Mouse (Mus musculus) ES-Bruce4 (cell line): ENCODE measurements around the gene Ost4. TPM values are rescaled to one million over a fixed set of nuclear protein-coding genes. Genes with fewer than 3 reads are reported as not detected.

ENCODE experiments used
- H3K27ac ChIP-seq: 2 replicates; pipeline ENCODE4 v1.5.1; 2012; ENCODE audit warnings: low read length, inconsistent platforms; ENCODE audit not compliant: insufficient read depth
- H3K27me3 ChIP-seq: 2 replicates; pipeline ENCODE4 v1.6.1; 2012; ENCODE audit warnings: mild to moderate bottlenecking, low read length, inconsistent platforms; ENCODE audit not compliant: control insufficient read depth, poor library complexity, insufficient read depth, severe bottlenecking
- H3K36me3 ChIP-seq: 2 replicates; pipeline ENCODE4 v1.6.1; 2012; ENCODE audit warnings: inconsistent platforms, mild to moderate bottlenecking, low read length, moderate library complexity; ENCODE audit not compliant: control insufficient read depth, poor library complexity, insufficient read depth, severe bottlenecking
- H3K4me1 ChIP-seq: one replicate; pipeline ENCODE4 v1.8.1; 2011; ENCODE audit warnings: low read length; ENCODE audit not compliant: control insufficient read depth, insufficient read depth
- H3K4me3 ChIP-seq: 2 replicates; pipeline ENCODE4 v1.5.1; 2011; ENCODE audit warnings: low read depth, mild to moderate bottlenecking, low read length
- H3K9ac ChIP-seq: 2 replicates; pipeline ENCODE4 v1.6.1; 2012; ENCODE audit warnings: low read depth, mild to moderate bottlenecking, inconsistent platforms; ENCODE audit not compliant: poor library complexity, severe bottlenecking
- H3K9me3 ChIP-seq: replicated peaks from 2 replicates; pipeline ENCODE4 v1.6.1; 2012; ENCODE audit warnings: mild to moderate bottlenecking, low read length, inconsistent platforms; ENCODE audit not compliant: control insufficient read depth, poor library complexity, insufficient read depth, severe bottlenecking
- CTCF ChIP-seq: IDR thresholded peaks from one replicate; pipeline ENCODE4 v1.8.1; 2011; ENCODE audit warnings: low read depth, low read length
- EP300 ChIP-seq: IDR thresholded peaks from 2 replicates; pipeline ENCODE4 v1.6.1; 2011; ENCODE audit warnings: low read depth, low read length; ENCODE audit not compliant: insufficient read depth
- POLR2A ChIP-seq: IDR thresholded peaks from one replicate; pipeline ENCODE4 v1.8.1; 2011; ENCODE audit warnings: low read length; ENCODE audit not compliant: insufficient read depth
- polyA plus RNA-seq: library from polyadenylated mRNA; stranded (reverse); fragments of >200 nt; gene quantifications from 2 replicates; pipeline ENCODE4 v1.2.4, GENCODE M21; 2011; ENCODE audit warnings: low read depth; ENCODE audit not compliant: missing spikeins, insufficient read depth, insufficient read length

The Ost4 gene
- polyA plus RNA-seq, 1 experiment, result 216 TPM

DNA sequence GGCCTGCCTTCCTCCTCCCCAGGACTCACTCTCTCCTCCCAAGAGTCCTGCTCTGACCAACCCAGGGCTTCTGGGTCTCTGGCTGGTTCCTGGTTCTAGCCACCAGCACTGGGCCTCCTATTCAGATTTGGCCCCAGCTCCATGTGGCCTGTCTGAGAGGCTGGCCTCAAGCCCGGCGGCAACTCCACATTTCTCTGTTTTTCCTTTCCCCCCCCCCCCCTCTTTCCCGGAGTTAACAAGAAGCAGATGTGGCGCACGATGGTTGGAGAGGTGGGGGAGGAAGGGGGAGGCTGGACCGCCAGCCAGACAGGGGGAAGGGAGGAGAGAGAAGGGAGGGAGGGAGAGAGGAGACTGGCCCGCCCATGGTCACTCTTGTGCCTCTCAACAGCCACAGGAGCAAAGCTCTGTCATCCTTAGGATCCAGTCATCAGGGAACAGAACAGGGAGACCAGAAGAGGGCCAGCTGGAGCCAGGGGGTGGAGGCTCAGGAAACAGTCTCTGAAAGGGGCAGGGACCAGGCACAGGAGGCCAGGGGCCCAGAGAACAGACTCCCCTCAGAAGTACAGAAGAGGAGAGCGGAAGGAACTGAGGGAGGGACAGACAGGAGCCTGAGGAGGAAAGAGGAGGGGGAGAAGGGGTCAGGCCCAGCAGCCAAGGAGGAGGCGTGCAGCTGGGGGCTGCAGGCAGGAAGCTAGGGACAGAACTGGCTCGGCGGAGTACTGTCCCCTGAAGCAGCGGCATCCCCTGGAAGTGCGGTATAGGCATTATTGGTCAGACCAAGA, 5.7 kb upstream of the Ost4 start, which contains the start of gene Emilin1:
Gene Emilin1, plus strand, starts transcription at position 343 of the 782 bp plus-strand sequence.
- no peak for TF ChIP-seq EP300
- no peak for TF ChIP-seq CTCF
- no peak for TF ChIP-seq POLR2A
- Histone ChIP-seq H3K4me1 (no peaks in the 10 kb centered on the region), H3K4me3 (peak within 1 kb of the TSS; percentile 14), H3K9me3 (no peaks in the 10 kb centered on the region), H3K27ac (no peak within 1 kb of the TSS), H3K9ac (peak within 1 kb of the TSS; percentile 30; the same call in 1 of the 2 replicates), H3K27me3 (no peaks in the 10 kb centered on the region), H3K36me3 (no peaks in the 10 kb centered on the region)

DNA sequence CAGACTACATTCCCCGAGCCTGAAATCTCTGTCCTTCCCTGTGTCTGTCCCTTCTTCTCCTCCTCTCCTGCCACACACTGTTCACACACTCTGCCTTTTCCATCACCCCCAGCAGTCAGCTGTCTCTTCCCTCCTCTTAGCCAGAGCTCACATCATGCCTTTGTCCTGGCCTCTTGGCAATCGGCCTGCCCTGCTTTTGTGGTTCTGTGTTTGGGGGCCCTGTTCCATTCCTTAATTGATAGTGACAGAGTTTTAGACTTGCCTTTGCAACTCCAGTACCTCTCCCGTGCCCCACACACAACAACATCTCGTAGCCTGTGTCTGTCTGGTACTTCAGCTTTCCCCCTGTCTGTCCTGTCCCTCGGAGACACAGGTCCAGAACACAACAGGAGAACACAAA, 4.6 kb upstream of the Ost4 start:
- H3K9ac ChIP-seq, result no peak overlapping the region

DNA sequence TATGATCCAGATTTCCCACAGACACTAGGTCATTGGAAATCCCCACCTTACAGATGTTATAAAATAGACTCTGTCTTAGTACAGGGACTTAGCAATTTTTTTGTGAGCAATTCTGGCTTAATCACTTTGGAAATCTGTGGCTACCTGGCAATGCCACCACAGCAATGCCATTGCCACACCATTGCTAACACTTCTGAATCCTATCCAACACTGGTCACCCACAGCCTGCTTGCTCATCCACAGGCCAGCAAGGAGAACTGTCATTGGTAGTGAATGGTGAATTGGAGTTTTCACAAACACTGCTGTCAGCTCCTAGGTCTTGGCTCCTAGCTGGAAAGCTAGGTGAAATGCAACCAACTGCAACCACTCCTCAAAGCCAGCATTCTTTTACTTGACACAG, 2.9 kb upstream of the Ost4 start:
- H3K36me3 ChIP-seq, result peaks cover under 1% of the 10 kb centered on the region
- H3K9ac ChIP-seq, result no peak overlapping the region
- H3K27ac ChIP-seq, result no peak overlapping the region
- TF ChIP-seq POLR2A (no peak), CTCF (no peak), EP300 (no peak)
- no peak overlapping the region for H3K4me3 ChIP-seq
- no peaks in the 10 kb centered on the region for H3K9me3 ChIP-seq
- H3K4me1 ChIP-seq, result no peaks in the 10 kb centered on the region
- no peaks in the 10 kb centered on the region for H3K27me3 ChIP-seq

More for the DNA sequence above, 4.6 kb upstream of the Ost4 start:
- TF ChIP-seq POLR2A, result no peak
- no peak for TF ChIP-seq CTCF
- no peak for TF ChIP-seq EP300
- Histone ChIP-seq H3K4me3 (no peak overlapping the region), H3K36me3 (no peaks in the 10 kb centered on the region), H3K4me1 (no peaks in the 10 kb centered on the region), H3K27ac (no peak overlapping the region), H3K9me3 (no peaks in the 10 kb centered on the region), H3K27me3 (no peaks in the 10 kb centered on the region)

DNA sequence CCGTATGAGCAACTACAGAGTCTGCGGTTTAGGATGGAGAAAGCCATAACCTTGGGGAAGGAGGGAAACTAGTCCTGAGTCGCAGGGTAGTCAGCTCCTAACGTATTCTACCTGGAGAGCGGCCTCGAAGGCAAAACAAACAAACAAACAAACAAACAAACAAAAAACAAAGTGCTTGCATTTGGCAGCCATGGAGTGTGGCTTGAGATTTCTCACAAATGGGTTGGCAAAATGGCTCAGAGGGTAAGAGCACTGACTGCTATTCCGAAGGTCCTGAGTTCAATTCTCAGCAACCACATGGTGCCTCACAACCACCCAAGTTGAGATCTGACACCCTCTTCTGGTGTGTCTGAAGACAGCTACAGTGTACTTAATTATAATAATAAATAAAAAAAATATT, 2.3 kb upstream of the Ost4 start:
- TF ChIP-seq CTCF (no peak), EP300 (no peak), POLR2A (no peak)
- H3K27me3 ChIP-seq, result no peaks in the 10 kb centered on the region
- no peak overlapping the region for H3K9ac ChIP-seq
- peaks cover 5% of the 10 kb centered on the region for H3K36me3 ChIP-seq
- H3K27ac ChIP-seq, result no peak overlapping the region
- no peaks in the 10 kb centered on the region for H3K4me1 ChIP-seq
- H3K9me3 ChIP-seq, result no peaks in the 10 kb centered on the region
- no peak overlapping the region for H3K4me3 ChIP-seq

DNA sequence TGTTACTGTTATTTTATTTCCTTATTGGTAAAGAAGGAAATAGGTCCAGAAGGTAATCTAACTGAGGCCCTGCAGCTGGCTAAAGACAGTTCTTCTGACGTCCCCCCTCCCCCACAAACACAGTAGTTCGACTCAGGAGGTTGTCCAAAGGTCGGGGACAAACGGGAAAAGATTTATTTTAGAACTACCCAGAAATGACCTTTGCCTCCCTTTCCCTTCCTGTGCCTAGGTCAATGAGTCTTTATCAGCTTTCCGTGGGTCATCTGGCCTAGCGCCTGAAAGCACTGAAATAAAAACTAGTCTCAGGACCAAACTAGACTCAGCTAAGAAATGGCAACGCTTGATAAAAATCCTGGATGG, 1.7 kb upstream of the Ost4 start:
- Histone ChIP-seq H3K9ac (no peak overlapping the region), H3K36me3 (peaks cover 9% of the 10 kb centered on the region), H3K4me3 (no peak overlapping the region), H3K9me3 (no peaks in the 10 kb centered on the region), H3K27me3 (no peaks in the 10 kb centered on the region), H3K27ac (no peak overlapping the region), H3K4me1 (no peaks in the 10 kb centered on the region)
- TF ChIP-seq CTCF, result no peak
- no peak for TF ChIP-seq EP300
- TF ChIP-seq POLR2A, result no peak
